Mouse (Mus musculus): ENCODE data around the gene Galnt13.
"Not testable (repeated sequence)": the region's sequence is repeated elsewhere in the genome, so short reads cannot be mapped to it uniquely, and the experiment has no call there.

The Galnt13 gene

DNA sequence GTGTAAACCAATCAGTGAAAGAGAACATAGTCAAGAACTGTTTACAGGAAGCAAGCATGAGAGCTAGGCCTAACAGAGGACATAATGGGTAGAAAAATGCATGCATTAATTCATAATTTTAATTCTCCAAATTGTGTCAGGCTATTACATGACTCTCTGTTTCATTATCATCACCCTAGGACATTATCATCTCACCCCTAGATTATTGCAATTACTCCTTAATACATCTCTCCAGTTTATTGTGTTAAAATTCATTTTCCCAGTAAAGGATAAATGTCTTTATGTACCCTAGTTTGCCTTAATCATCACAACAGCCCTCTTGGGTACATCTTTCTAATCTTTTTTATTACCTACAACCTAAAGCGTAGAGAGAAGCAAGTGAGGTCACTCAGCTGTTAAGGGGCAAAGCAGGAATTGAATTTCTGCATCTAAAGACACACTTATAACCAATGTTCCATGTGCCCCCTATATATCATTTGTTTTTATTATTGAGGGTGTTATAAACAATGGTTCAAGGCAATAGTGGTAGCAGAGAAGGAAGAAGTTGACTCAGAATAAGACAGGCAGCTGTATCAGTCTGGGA, 479.1 kb downstream of the Galnt13 start:
- DNase-seq (ENCODE audit: low spot score in 2 of 2) = no peak

DNA sequence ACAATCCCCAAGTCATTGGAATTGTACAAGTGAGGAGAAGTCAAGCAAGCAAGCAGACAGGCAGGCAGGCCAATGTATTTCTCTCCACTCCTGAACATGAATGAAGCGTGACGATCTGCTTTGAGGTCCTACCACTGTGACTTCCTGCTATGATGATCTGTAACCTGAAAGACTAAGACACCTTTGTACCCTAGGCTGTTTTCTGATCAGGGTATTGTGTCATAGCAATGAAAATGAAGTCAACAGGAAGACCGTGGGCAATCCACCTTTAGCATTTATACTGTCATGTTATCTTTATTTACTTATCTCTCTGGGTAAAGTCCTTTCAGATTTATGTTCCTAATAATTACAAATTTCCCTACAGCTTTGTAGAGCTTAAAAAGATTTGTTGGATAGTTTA, 500.3 kb downstream of the Galnt13 start:
- no peak for DNase-seq (ENCODE audit: low spot score in 2 of 2)

DNA sequence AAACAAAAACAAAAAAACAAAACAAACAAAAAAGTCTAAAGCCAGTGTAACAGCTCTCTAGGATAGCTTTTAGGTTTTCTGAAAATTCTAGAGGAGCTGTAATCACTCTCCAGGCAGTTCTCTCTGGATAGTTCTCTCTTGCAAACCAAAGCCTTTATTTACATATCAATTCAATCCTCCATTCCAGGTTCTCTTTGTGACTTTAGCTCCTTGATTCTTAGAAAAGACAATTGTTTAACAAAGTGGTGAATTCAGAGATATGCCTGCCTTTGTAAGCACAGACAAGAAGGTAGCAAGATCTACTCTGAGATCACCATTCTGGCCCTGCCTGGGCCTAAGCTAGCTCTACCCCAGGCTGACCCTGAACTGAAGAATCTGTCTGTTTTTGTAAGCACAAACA, 501.2 kb downstream of the Galnt13 start:
- DNase-seq (ENCODE audit: low spot score in 2 of 2) = no peak

DNA sequence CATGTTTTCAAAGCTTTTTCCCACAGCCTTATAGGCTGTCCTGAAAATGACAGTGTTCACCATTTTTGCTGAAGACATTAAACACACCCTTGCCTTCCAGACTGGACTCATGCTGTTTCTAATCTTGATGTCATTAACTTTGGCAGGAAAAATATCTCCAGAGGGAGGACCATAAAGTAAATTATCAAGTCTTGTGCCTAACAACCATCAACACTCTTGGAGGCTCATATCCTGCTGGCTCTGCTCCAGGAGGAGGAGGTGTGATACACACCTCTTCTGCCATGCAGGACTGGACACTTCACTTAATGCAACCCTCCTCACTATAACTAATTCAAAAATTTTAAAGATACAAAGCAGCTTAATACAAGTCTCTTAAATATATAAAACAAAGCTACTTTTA, 502.0 kb downstream of the Galnt13 start:
- no peak for DNase-seq (ENCODE audit: low spot score in 2 of 2)

DNA sequence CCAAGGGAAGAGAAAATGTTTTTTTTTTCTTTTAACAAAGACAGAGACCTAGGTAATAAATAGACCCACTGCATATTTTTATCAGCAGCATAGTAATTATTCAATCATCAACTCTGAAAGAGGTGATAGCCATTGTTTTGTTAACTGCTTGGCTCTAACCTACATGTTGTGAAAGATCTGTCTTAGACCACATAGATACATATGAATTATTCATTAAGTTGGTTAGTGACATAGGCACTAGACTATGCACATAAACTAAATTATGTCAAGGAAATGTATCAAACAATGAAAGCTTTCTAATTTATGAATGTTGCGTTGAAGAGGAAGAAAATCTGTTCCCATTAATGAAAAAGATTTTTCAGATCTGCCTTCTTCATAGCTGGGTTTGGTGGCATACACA, 507.3 kb downstream of the Galnt13 start:
- no peak for DNase-seq (ENCODE audit: low spot score in 2 of 2)

DNA sequence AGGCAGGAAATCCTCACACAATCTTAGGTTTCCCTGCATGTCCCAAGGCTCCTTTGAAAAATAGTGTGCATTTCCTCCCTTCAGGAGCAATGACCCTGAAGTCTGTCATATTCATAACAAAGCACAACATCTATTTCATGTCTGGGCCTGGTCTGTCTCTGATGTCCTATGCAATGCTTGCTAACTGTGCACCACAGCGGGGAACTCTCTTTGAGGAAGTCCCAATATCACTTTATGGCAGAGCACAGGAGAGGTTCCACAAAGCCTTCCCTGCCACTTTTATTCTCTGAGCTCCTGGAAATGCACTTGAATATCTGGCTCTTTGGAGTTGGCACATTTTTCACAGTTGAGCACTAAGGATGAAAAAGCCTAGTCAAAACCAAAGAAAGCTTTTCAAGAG, 547.7 kb downstream of the Galnt13 start:
- DNase-seq (ENCODE audit: low spot score in 2 of 2) = no peak

DNA sequence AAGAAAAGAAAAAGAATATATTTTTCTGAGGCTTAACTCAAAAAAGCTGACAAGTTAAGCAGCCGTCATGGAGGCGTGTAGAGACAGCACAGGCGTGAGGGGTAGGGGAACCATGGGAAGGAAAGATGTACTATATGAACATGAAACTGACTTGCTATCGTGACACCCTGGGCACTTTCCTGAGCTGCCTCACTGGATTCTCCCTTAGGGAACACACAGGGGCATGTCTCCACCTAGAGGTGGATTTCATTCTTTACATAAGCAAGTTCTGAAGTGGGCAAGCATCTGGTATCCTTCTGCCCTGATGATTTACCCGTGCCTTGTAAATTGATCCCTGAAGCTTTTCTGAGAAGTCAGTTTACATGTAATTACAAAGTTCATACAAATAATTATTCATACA, 586.4 kb downstream of the Galnt13 start:
- not testable (repeated sequence) for DNase-seq (ENCODE audit: low spot score in 2 of 2)

DNA sequence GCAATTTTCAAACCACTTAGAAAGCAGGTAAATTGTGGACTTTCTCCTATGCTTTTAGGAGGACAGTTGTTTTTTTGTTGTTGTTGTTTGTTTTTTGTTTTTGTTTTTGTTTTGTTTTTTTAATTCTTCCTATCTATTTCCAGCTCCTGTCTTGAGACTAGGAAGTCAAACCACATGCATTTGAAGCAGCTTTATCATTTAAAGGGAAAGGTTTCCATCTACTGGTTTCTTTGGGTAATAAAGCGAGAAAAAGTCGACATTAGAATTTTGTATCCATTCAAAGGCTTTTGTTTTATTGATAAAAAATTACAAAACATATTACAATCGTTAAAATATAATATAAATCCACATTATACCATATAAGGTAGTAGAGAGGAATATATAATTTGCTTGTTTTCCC, 598.5 kb downstream of the Galnt13 start:
- DNase-seq (ENCODE audit: low spot score in 2 of 2) = no peak

DNA sequence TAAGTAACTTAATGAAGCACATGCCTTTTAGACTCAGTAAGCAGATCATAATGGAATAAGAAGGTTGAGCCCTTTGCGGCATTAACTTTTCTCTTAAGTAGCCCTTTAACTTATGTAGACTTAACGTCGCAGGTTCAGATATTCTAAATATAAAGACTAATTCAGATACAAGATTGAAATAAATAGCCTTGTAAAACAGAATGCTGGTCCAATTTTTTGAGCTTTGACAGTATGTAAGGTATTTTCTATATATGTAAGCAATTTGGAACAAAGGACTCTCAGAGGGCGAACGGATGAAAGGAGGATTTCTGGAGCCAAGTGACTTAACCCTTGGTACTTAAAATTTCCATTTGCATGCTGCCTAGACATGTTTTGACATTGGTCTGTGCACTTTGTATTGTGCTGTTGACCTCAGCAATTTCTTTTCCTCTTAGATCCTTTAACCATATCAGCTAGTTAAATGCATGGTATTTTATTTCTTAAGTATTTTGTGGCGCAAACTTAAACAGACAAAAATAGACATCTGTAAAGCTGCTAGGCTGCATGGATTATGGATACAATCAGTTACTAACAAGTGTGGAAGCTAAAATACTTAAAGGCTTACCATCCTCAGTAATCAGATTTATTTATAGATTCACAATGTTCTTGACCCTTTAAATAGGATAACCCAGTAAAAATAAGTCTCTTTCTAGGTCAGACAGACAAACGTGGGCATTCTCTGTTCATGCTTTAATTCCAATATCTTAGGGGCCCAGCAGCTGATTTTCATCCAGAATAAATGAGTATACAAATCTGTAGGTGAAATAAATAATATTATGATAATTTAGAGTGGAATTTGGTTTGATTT, 629.6 kb downstream of the Galnt13 start:
- DNase-seq (ENCODE audit: low spot score in 2 of 2) = no peak

DNA sequence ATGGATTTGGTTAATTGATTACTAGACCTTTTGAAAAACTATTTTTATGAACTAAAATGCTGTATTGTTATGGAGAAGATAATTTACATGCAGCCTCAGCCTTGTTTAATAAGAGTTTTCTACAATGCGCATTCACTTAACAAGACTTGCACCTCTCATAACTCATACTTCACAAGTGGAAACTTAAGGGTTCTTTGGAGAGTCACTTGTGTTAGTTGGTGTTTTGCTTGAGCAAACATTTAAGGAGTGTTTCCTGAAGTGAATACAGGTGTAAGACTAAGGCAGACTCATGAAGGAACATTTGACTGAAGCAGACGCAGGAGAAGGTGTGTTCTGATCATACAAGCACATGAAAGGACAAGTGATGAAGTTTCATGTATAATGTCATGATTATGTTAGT, 649.5 kb downstream of the Galnt13 start:
- no peak for DNase-seq (ENCODE audit: low spot score in 2 of 2)

DNA sequence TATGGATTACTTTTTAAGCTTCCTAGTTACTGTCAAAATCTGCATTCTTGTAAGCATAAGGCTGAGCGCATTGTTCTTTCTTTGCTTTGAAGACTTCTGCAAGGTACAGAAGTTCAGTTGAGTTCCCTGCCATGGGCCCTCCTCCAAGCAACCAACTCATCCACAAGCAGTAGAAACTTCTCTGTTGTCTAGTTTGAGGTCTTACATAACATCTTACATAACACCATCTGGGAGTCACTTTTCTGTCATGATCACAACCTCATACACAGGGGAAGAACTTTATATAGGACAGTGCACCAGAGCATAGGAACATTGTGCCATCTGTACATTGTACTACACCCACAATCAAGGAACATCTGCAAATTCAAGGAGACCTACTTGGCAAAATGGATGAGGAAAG, 651.9 kb downstream of the Galnt13 start:
- DNase-seq (ENCODE audit: low spot score in 2 of 2) = no peak

DNA sequence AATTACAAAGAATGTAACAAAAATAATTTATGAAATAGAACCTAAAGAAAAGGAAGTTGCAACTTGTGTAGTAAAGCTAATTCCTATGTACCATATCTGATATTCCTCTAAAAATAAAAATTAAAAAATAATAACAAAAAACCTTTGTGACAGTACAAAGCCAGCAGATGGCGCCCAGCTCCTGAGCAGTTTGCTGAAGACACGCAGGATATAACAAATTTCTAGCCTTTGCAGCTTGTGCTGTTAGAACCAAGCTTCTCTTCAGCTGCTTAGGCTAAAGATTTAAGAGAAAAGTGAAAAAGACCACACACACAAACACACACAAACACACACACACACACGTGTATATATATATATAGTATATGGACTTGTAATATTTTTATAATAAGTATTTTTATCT, 654.2 kb downstream of the Galnt13 start:
- no peak for DNase-seq (ENCODE audit: low spot score in 2 of 2)

DNA sequence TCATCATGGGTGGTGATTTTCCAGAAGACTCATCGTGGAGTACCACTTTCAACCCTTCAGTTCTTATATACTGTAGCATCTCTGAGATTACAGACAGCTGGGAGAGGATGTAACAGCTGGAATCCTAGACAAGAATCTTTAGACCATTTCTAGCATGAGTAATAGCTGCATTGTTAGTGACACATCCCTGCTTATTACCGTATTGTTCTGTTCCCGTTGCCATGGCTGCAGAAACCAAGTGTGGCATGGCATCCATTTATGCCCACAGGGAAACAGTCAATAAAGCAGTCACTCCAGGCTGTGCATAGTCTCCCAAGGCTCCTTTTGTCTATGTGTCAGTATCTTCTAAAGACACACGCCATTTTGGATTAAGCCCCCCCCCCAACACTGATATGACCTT, 655.4 kb downstream of the Galnt13 start:
- no peak for DNase-seq (ENCODE audit: low spot score in 2 of 2)

DNA sequence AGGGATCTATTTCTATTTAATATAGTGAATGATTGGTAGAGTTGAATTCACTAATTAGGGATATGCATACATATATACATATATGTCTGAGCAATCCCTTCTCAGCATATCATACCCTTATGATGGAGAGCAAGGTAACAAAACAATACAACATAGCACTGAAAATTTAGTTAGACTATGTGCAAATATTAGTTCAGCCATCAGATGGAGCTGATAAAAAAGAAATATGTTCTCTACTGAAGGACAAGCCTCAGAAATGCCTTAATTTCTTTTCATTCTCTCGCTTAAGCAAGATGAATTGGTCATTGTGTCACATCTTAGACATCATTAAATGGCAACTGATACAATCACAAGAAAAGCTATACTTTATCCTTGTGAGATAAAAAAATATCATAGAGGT, 663.0 kb downstream of the Galnt13 start:
- no peak for DNase-seq (ENCODE audit: low spot score in 2 of 2)

DNA sequence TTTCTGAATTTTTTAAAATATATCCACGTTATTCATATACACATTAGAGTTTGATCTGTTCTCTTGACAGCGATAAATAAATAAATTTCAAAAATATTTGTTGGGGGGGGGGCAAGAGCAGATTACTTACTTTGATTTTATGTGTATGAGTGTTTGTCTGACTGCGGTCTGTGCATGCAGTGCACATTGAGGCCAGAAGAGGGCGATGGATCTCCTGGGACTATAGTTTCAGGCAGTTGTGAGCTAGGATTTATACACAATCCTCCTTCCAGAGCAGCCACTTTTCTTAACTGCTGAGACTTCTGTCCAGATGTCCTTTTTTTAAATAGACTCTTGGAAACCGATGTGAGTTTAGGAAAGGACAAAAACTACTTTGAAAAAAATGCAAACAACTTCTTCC, 665.2 kb downstream of the Galnt13 start:
- DNase-seq (ENCODE audit: low spot score in 2 of 2) = no peak

DNA sequence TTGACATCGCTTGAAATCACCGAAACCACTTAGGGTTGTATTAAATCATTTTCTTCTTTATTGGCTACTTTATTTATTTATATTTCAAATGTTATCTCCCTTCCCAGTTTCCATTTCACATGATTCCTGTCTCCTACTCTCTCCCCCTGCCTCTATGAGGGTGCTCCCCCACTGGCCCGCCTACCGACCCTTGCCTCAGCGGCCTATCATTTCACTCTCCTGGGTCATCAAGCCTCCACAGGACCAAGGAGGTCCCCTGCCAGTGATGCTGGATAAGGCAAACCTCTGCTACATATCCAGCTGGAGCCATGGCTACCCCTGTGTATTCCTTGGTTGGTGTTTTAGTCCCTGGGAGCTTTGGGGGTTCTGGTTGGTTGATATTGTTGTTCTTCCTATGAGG, 667.4 kb downstream of the Galnt13 start:
- no peak for DNase-seq (ENCODE audit: low spot score in 2 of 2)

DNA sequence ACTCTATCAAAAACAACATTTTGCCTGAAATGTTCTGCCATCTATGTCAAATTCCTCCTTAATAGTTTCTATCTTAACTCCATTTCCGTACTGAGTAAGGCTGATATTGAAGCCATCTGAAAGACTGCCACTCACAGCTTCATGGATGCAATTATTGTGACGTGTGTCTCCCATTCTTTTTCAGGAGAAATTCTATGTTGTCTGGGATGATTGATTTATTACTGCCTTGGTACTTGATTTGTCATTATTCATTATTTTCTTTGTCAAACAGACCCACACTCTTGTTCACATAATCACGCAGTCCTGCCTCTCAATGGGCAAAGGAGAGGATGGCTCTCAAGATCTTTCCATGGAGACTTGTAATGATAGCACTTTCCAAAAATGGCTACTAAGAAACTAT, 671.7 kb downstream of the Galnt13 start:
- DNase-seq (ENCODE audit: low spot score in 2 of 2) = no peak

DNA sequence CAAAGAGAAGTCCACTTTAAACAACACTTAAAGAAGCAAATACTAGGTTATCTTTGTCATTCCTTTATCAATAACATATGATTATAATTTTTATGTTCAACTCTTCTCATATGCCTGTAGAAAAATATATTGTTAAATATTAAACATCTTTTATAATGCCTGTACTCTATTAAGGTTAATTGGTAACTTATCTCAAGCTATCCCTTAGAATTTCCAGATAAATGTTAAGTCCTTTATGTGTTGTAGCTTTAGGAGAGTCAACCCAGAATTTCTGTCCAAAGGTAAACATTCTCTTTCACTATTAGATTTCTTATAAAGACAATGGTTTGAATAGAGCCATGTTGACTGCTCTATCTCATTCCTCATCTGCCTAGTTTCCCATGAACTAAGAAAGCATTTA, 717.0 kb downstream of the Galnt13 start:
- DNase-seq (ENCODE audit: low spot score in 2 of 2) = no peak

DNA sequence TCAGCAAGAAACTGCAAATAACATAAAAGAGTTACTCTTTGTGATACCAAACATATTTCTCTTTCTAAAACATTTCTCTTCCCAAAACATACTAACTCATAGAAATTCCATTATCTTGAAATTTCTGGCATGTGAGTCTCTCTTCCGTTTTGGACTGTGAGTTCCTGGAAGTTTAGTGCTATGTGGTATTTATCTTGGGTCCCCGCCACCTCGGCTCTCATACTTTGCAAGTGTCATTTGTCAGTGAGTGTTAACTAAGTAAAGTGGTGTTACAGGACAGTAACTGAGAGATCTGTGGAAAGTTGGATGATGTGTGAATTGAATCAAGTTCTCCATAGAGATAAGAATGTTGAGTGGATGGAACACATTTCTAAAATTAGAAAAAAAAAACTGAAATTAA, 728.7 kb downstream of the Galnt13 start:
- DNase-seq (ENCODE audit: low spot score in 2 of 2) = no peak

Data from natural killer cell, adult 2 months (primary cell).